Mouse (Mus musculus) ES-CJ7 (cell line): ENCODE results near the gene Adnp.
A peak's percentile ranks its signal among the peaks of the same experiment; 100 is the strongest.

Experiments
- DNase-seq: peaks from one replicate; pipeline ENCODE4 v3.0.0; 2011; ENCODE audit warnings: low read depth, low spot score

Adnp gene

DNA sequence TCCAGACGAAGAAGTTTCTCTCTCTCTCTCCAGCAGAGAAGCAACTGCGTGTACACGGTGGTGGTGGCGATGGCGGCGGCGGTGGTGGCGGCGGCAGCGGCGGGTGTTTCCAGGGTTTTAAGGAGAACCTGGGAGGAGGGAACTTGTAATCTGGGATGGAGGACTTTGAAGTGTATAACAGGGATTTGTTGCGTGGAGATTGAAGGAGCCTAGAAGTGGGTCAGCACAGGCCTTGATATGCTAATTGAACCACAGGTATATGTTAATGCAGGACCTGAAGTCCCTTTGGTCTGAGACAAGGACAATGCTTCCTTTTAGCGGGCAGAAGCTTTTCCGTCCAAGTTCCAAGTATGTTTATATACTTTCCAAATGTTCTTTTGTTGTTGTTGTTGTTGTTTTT lies 50.6 kb downstream of the Adnp start:
- DNase-seq = peak; percentile 80

DNA sequence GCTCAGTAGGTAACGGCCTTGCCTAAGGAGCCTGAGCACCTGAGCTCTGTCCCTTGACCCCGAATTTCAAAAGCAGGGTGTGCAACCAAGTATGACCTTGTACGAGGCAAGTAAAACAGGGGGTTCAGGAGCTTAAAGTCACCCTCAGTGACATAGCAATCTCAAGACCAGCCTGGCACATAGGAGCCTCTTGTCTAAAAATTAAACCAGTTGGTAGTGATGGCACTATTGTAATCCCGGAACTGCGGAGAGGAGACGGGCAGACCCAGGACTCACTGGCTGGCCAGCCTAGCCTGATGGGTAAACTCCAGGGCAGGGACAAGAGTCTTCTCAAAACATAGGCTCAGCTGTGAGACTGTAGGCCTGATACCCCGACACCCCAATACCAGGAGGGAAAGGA lies 51.2 kb downstream of the Adnp start:
- no peak for DNase-seq

DNA sequence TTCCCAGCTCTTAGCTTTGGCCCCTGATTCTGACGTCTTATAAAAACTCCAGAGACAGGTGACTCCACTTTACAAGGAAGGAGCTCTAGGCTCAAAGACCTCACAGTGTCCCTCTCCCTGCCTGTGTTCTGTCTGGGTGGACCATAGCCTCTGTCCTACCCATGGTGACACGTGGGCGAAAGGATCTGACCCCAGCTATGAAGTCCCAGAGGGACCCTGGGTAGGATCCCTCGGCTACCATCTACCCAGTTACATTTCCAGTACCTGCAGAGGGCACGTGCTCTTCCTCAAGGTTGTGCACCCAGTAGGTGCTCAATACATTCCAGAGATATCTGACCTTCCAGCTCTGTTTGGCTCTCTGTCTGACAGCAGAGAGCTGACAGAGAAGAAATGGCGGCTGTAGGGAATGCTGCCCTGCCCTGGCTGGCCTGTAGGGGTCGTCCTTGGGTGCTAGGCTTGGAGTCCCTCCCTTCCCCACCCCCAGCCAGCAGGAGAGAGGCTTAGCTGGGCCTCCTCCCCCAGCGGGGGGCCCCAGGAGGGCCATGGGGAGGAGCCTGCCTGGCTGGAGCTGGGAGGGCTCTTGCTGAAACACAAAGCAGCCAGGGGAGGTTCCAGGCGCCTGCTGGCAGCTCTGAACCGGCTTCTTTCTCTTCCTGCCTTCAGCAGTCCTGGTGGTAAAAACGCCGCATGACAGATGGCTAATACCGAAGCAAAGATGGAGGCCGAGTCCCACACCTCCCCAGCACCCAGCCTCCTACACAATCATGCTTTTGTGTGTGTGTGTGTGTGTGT lies 52.6 kb downstream of the Adnp start:
- DNase-seq = peak; percentile 99

DNA sequence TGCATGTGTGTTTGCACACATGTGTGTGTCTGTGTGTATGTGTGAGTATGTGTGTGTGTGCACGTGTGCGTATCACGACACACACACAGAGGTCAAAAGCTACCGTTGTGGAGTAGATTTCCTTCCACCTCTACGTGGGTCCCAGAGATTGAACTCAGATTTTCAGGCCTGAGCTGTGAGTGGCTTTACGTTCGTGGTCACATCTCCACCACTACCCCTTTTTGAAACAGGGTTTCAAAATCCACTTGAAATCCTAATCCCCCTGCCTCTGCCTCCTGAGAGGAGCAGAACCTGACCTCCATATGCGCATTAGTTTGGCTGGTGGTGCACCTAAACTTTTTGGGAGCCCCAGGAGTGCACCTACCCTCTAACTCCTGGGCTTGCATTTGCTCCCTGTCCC lies 57.7 kb downstream of the Adnp start:
- DNase-seq = no peak

DNA sequence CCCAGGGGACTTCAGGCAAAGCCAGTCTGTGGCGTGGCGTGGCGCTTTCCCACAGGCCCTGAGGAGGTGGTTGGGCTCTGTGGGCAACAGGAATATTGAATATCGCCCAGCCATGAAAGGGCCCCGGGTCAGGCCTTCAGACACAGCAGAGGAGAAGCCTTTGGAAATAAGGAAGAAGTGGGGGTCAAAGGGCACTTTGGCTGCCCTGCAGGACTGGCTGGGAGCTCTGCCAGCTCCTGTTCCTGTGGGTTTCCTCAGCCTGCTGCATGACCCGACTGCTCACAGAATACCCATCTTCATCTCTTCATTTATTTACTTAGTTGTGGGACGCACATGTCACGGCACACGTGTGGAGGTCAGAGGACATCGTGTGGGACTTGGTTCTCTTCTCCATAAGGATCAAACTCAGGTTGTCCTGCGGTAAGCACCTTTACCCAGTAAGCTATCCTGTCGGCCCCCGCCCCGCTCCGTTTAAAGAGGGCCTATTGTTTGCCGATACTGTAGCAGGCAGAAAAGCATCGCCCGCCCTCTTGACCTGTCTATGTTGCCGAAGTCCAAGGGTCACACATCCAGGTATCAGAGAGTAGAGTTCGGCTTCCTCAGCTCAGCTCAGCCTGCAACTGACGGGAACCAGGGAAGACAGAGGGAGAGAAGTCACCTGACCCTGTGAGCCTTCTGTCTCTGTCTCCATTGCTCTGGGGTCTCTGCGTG lies 59.0 kb downstream of the Adnp start:
- no peak for DNase-seq

DNA sequence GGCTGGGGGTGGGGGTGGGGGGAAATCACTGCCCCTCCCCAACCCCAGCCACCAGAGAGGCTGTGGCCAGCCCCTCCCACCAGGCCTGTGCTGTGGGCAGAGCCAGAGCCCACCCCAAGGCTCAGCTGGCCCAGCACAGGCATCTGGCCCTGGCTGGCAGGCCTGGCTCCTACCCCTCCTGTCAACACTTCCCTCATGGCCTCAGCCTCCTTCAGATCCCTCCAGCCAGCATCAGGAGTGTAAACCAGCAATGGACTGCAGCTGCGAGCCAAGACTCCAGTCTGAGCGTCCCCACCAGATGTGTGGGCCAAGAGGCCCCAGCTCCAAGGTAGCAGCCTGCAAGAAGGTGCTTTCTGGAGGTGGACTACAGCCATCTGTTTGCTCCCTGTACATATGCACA lies 61.5 kb downstream of the Adnp start:
- no peak for DNase-seq

DNA sequence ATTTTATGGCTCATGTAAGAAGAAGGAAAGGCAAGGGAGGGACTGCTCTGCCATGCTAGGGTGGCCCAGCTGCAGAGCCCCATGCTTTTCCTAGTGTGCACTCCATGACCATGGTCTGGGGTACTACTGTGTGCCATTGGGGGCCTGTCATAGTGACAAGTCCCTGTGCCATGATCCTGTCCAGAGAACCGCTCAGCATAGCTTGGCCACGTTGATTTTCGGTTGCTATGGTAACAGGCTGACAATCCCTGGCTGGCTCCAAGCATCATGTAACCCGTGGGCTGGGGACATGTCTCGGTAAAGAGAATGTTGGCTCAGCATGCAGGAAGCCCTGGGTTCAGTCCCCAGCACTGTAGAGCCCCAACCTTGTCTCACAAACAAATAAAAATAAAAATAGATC lies 63.1 kb downstream of the Adnp start:
- DNase-seq = no peak

DNA sequence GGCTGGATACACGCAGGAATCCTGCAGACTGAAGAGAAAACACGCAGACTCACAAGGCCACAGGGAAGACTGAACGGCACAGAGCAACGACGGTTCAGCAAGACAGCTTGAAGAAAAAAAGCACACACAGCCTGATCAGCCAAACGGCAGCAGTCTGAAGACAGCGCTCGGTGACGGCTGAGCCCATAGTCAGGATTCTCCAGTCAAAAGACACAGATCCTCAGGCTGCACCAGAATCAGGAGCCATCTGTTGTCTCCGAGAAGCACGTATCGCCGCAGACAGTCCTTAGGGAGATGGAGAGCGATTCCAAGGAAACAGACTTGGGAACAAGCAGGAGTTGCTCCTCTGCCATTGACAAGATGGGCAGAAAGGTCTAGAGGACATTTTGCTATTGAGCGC lies 69.8 kb downstream of the Adnp start:
- no peak for DNase-seq
